Mouse (Mus musculus) neural tube, embryonic 14.5 days (tissue): ENCODE measurements at regions not wholly inside any gene's neighbourhood (a gene's known extent, or its start where the extent isn't known, plus 50 kb on each side); places are given as distances from the start of the nearest gene placed in this dataset.
A peak's percentile ranks its signal among the peaks of the same experiment; 100 is the strongest.

Source experiments
- ATAC-seq: fragments of 200-750 bp; cut with Nextera tagmentation; 2 replicates; pipeline ENCODE4 v1.8.0; 2017; ENCODE audit warnings: low read depth, mild to moderate bottlenecking, moderate TSS enrichment, moderate library complexity
- H3K27ac ChIP-seq: fragments of 300-500 bp; sonication (generic); 2 replicates; pipeline ENCODE4 v1.5.1; 2014; ENCODE audit warnings: low read depth, mild to moderate bottlenecking, control low read depth, low read length, moderate library complexity, mixed read lengths
- H3K27me3 ChIP-seq: fragments of 300-500 bp; sonication (generic); 2 replicates; pipeline ENCODE4 v1.6.1; 2014; ENCODE audit warnings: low read length; ENCODE audit not compliant: control insufficient read depth, insufficient read depth
- H3K36me3 ChIP-seq: fragments of 300-500 bp; sonication (generic); 2 replicates; pipeline ENCODE4 v1.6.1; 2014; ENCODE audit warnings: low read length, mixed read lengths; ENCODE audit not compliant: control insufficient read depth, insufficient read depth
- H3K4me1 ChIP-seq: fragments of 300-500 bp; sonication (generic); 2 replicates; pipeline ENCODE4 v1.6.1; 2014; ENCODE audit warnings: low read length; ENCODE audit not compliant: control insufficient read depth, insufficient read depth
- H3K4me2 ChIP-seq: fragments of 300-500 bp; sonication (generic); 2 replicates; pipeline ENCODE4 v1.6.1; 2014; ENCODE audit warnings: mild to moderate bottlenecking, low read depth, low read length, control low read depth
- H3K4me3 ChIP-seq: fragments of 300-500 bp; sonication (generic); 2 replicates; pipeline ENCODE4 v1.5.1; 2014; ENCODE audit warnings: low read depth, low read length, control low read depth, mixed read lengths
- H3K9ac ChIP-seq: fragments of 300-500 bp; sonication (generic); replicated peaks from 2 replicates; pipeline ENCODE4 v1.6.1; 2014; ENCODE audit warnings: low read depth, mild to moderate bottlenecking, control low read depth, low read length, mixed read lengths
- H3K9me3 ChIP-seq: fragments of 300-500 bp; sonication (generic); 2 replicates; pipeline ENCODE4 v1.6.1; 2016; ENCODE audit warnings: low read length; ENCODE audit not compliant: control insufficient read depth
- WGBS: fragments of 180-500 bp; shearing (Covaris S2); extraction: QIAGEN DNeasy Blood & Tissue Kit; methylation state at CpG from one replicate; pipeline ENCODE4 v1.1.7; 2014; 5-methylcytosine and 5-hydroxymethylcytosine counted together

GRCm38 (mm10) chr7:124989456-124989855 lies 455.0 kb upstream of the Kdm8 start:
- Histone ChIP-seq H3K9me3 (no peaks in the 10 kb centered on the region), H3K4me3 (no peak overlapping the region), H3K4me2 (no peak overlapping the region), H3K36me3 (no peaks in the 10 kb centered on the region), H3K27me3 (no peaks in the 10 kb centered on the region), H3K9ac (no peak overlapping the region), H3K27ac (no peak overlapping the region), H3K4me1 (0 out of 2 replicates have a peak, but pooled peaks cover 3% of the 10 kb centered on the region)
- no peak for ATAC-seq
- WGBS, result 62% methylated on average over 5 of the region's 5 CpGs

GRCm38 (mm10) chr7:124990695-124991094 lies 453.8 kb upstream of the Kdm8 start:
- H3K4me3 ChIP-seq, result no peak overlapping the region

GRCm38 (mm10) chr7:124996538-124996937 lies 447.9 kb upstream of the Kdm8 start:
- Histone ChIP-seq H3K36me3 (no peaks in the 10 kb centered on the region), H3K4me2 (no peak overlapping the region), H3K4me1 (no peaks in the 10 kb centered on the region), H3K27me3 (no peaks in the 10 kb centered on the region), H3K9me3 (no peaks in the 10 kb centered on the region), H3K9ac (no peak overlapping the region), H3K4me3 (no peak overlapping the region), H3K27ac (no peak overlapping the region)
- WGBS, result 95% methylated on average over 1 of the region's 1 CpGs
- ATAC-seq, result no peak

More at GRCm38 (mm10) chr7:124990695-124991094, 453.8 kb upstream of the Kdm8 start:
- H3K27ac ChIP-seq, result no peak overlapping the region
- ATAC-seq, result peak; percentile 71
- H3K9ac ChIP-seq, result no peak overlapping the region
- no peaks in the 10 kb centered on the region for H3K9me3 ChIP-seq
- no peaks in the 10 kb centered on the region for H3K36me3 ChIP-seq
- H3K4me2 ChIP-seq, result peak overlapping the region; percentile 31; the same call in 1 of the 2 replicates
- no peaks in the 10 kb centered on the region for H3K27me3 ChIP-seq
- WGBS, result 15% methylated on average over 13 of the region's 13 CpGs
- 0 out of 2 replicates have a peak, but pooled peaks cover 3% of the 10 kb centered on the region for H3K4me1 ChIP-seq

- Histone ChIP-seq H3K36me3 (no peaks in the 10 kb centered on the region), H3K4me3 (no peak overlapping the region), H3K9ac (no peak overlapping the region), H3K4me1 (no peaks in the 10 kb centered on the region), H3K9me3 (no peaks in the 10 kb centered on the region), H3K27me3 (no peaks in the 10 kb centered on the region), H3K27ac (no peak overlapping the region), H3K4me2 (no peak overlapping the region)
- no peak for ATAC-seq
These were observed 443.8 kb upstream of the Kdm8 start for GRCm38 (mm10) chr7:125000669-125001068.

GRCm38 (mm10) chr7:125005638-125006037 lies 438.8 kb upstream of the Kdm8 start:
- Histone ChIP-seq H3K4me2 (no peak overlapping the region), H3K9me3 (no peaks in the 10 kb centered on the region), H3K4me1 (no peaks in the 10 kb centered on the region), H3K27me3 (no peaks in the 10 kb centered on the region), H3K4me3 (no peak overlapping the region), H3K36me3 (no peaks in the 10 kb centered on the region), H3K27ac (no peak overlapping the region), H3K9ac (no peak overlapping the region)
- WGBS, result 69% methylated on average over 3 of the region's 3 CpGs
- no peak for ATAC-seq

GRCm38 (mm10) chr7:125019259-125019658 lies 425.2 kb upstream of the Kdm8 start:
- Histone ChIP-seq H3K4me1 (no peaks in the 10 kb centered on the region), H3K9me3 (no peaks in the 10 kb centered on the region), H3K9ac (no peak overlapping the region), H3K27me3 (no peaks in the 10 kb centered on the region), H3K4me3 (no peak overlapping the region), H3K36me3 (no peaks in the 10 kb centered on the region), H3K27ac (no peak overlapping the region), H3K4me2 (no peak overlapping the region)
- no peak for ATAC-seq
- 60% methylated on average over 1 of the region's 1 CpGs for WGBS

GRCm38 (mm10) chr7:125024944-125025343 lies 419.5 kb upstream of the Kdm8 start:
- Histone ChIP-seq H3K4me2 (no peak overlapping the region), H3K9me3 (no peaks in the 10 kb centered on the region), H3K9ac (no peak overlapping the region), H3K36me3 (no peaks in the 10 kb centered on the region), H3K27ac (no peak overlapping the region), H3K4me1 (no peaks in the 10 kb centered on the region), H3K27me3 (no peaks in the 10 kb centered on the region), H3K4me3 (no peak overlapping the region)
- WGBS, result 78% methylated on average over 5 of the region's 5 CpGs
- ATAC-seq, result no peak

GRCm38 (mm10) chr7:125033778-125034177 lies 410.7 kb upstream of the Kdm8 start:
- no peaks in the 10 kb centered on the region for H3K36me3 ChIP-seq
- no peak overlapping the region for H3K9ac ChIP-seq
- H3K4me3 ChIP-seq, result no peak overlapping the region
- H3K4me1 ChIP-seq, result no peaks in the 10 kb centered on the region
- no peaks in the 10 kb centered on the region for H3K9me3 ChIP-seq
- ATAC-seq, result no peak
- H3K4me2 ChIP-seq, result no peak overlapping the region
- 83% methylated on average over 4 of the region's 4 CpGs for WGBS
- H3K27ac ChIP-seq, result no peak overlapping the region
- no peaks in the 10 kb centered on the region for H3K27me3 ChIP-seq

GRCm38 (mm10) chr7:125034196-125034595 lies 410.3 kb upstream of the Kdm8 start:
- no peak overlapping the region for H3K27ac ChIP-seq
- H3K9me3 ChIP-seq, result no peaks in the 10 kb centered on the region
- no peaks in the 10 kb centered on the region for H3K27me3 ChIP-seq
- no peak for ATAC-seq
- no peak overlapping the region for H3K9ac ChIP-seq
- WGBS, result 77% methylated on average over 5 of the region's 5 CpGs
- H3K4me3 ChIP-seq, result no peak overlapping the region
- no peak overlapping the region for H3K4me2 ChIP-seq
- H3K4me1 ChIP-seq, result no peaks in the 10 kb centered on the region
- H3K36me3 ChIP-seq, result no peaks in the 10 kb centered on the region
